ENCODE assay signal across 23 mouse cellular contexts in genomic region chr19:23193076-23193475, GRCm38 (mm10).
"Had no signal": no experiment of that assay in that cellular context is flagged by ENCODE, and none has a peak within 500 bp of the region (broad histone marks: within the 10 kb centered on the region; RNA-seq: fewer than 3 reads in every experiment).

No protein-coding gene starts in this region.

- H3K4me1 ChIP-seq: heart, embryonic 10.5 days; heart, embryonic 12.5 days; hindbrain, embryonic 10.5 days; hindbrain, embryonic 12.5 days; intestine, embryonic 15.5 days; kidney, embryonic 15.5 days; limb, embryonic 10.5 days; limb, embryonic 12.5 days had no signal

- ATAC-seq: hindbrain, embryonic 16.5 days; inflammation-experienced regulatory T-cells, adult 6 months; intestine, embryonic 15.5 days; intestine, postnatal 0 days had no signal

- DNase-seq: gastrocnemius, postnatal 14 days; gastrocnemius, postnatal 36 days; heart, adult 18-20 months; heart, postnatal 10 days; heart, postnatal 36 days; kidney, adult 18-20 months; kidney, adult 8-10 months; kidney, postnatal 14 days; kidney, postnatal 36 days; liver had no signal

- H3K27me3 ChIP-seq: heart, embryonic 12.5 days; hindbrain, embryonic 12.5 days; intestine, embryonic 15.5 days; kidney, embryonic 15.5 days; limb, embryonic 12.5 days had no signal

- H3K36me3 ChIP-seq: intestine, embryonic 15.5 days had no signal

- H3K4me3 ChIP-seq: heart, embryonic 10.5 days; heart, embryonic 12.5 days; hindbrain, embryonic 10.5 days; hindbrain, embryonic 12.5 days; intestine, embryonic 15.5 days; kidney, embryonic 15.5 days; layer of hippocampus, adult 2 months; left cerebral cortex, adult 2 months; limb, embryonic 10.5 days; limb, embryonic 12.5 days had no signal

- H3K9me3 ChIP-seq: heart, embryonic 10.5 days; heart, embryonic 12.5 days; hindbrain, embryonic 10.5 days; hindbrain, embryonic 12.5 days; intestine, embryonic 15.5 days; kidney, embryonic 15.5 days; limb, embryonic 10.5 days; limb, embryonic 12.5 days had no signal
